In genomic region chr7:28833723-28834347, GRCm38 (mm10) we compare ENCODE assay signal across 14 mouse cellular contexts. TPM values are rescaled to one million over a fixed set of nuclear protein-coding genes. Genes with fewer than 3 reads are reported as not detected.
DNase-seq lines count a peak whose midpoint lies in the region; ATAC-seq lines count a peak whose summit lies in the region.
"Had no signal": no experiment of that assay in that cellular context is flagged by ENCODE, and none has a peak within 500 bp of the region (broad histone marks: within the 10 kb centered on the region; RNA-seq: fewer than 3 reads in every experiment).

Gene Lgals4, plus strand, starts transcription at chr7:28833854.

- H3K4me3 ChIP-seq in kidney, embryonic 15.5 days (replicated peaks), result no peak within 1 kb of the TSS
- H3K4me3 ChIP-seq: forebrain, embryonic 13.5 days; midbrain, embryonic 15.5 days had no signal

- H3K9me3 ChIP-seq in kidney, embryonic 15.5 days (replicated peaks), result no peaks in the 10 kb centered on the region
- H3K9me3 ChIP-seq: forebrain, embryonic 13.5 days; midbrain, embryonic 15.5 days had no signal

- no peak within 1 kb of the TSS for H3K4me2 ChIP-seq in kidney, embryonic 15.5 days
- H3K4me2 ChIP-seq: forebrain, embryonic 13.5 days; lung, embryonic 14.5 days; midbrain, embryonic 15.5 days had no signal

- no peak for ATAC-seq in kidney, embryonic 15.5 days (replicated peaks; ENCODE audit: low FRiP score)
- no peak for ATAC-seq in inflammation-experienced regulatory T-cells, adult 6 months
- ATAC-seq: forebrain, embryonic 13.5 days; midbrain, embryonic 15.5 days had no signal

- H3K27me3 ChIP-seq in kidney, embryonic 15.5 days, result no peaks in the 10 kb centered on the region
- H3K27me3 ChIP-seq: forebrain, embryonic 13.5 days; midbrain, embryonic 15.5 days had no signal

- no peaks in the 10 kb centered on the region for H3K4me1 ChIP-seq in kidney, embryonic 15.5 days
- H3K4me1 ChIP-seq: forebrain, embryonic 13.5 days; midbrain, embryonic 15.5 days had no signal

- no peak within 1 kb of the TSS for H3K9ac ChIP-seq in kidney, embryonic 15.5 days
- H3K9ac ChIP-seq: forebrain, embryonic 13.5 days; lung, embryonic 14.5 days; midbrain, embryonic 15.5 days had no signal

- no peak within 1 kb of the TSS for H3K27ac ChIP-seq in kidney, embryonic 15.5 days
- H3K27ac ChIP-seq: forebrain, embryonic 13.5 days; midbrain, embryonic 15.5 days had no signal

- H3K36me3 ChIP-seq in kidney, embryonic 15.5 days, result peaks cover 30% of the 10 kb centered on the region

- 87% methylated on average over 6 of the region's 6 CpGs for WGBS in kidney, embryonic 15.5 days

- DNase-seq in kidney, adult 11 months, result no peak
- DNase-seq in urinary bladder, adult 2 months (ENCODE audit: low spot score), result no peak
- DNase-seq in urinary bladder, postnatal 10 days (ENCODE audit: low spot score), result no peak
- DNase-seq in adipocyte (ENCODE audit: low spot score), result no peak
- no peak for DNase-seq in ovary, postnatal 36 days (ENCODE audit: low spot score)
- DNase-seq in kidney, postnatal 14 days, result no peak
- DNase-seq: cerebellum, adult 11-12 months; gastrocnemius, postnatal 36 days; kidney, adult 9 months; lung, embryonic 14.5 days had no signal

RNA-seq across cellular contexts. Expression of gene Lgals4, which starts in this region (rescaled TPM):
- 12.0 and 32.1 TPM in 2 replicates for polyA plus RNA-seq in kidney, embryonic 15.5 days (2015; fragmentation: Nextera tagmentation; extraction: Ambion mirVana)
- polyA plus RNA-seq in urinary bladder, adult 2 months (2012; rRNA removed), result 29.4 and 39.9 TPM in 2 replicates
- polyA plus RNA-seq in inflammation-experienced regulatory T-cells, adult 6 months (2017; shearing (Covaris generic)), result 10 to 100 TPM; 18.1 to 38.8 (median 20.9) TPM
